Mouse (Mus musculus): ENCODE results near the gene Rbm4. TPM values are rescaled to one million over a fixed set of nuclear protein-coding genes. Genes with fewer than 3 reads are reported as not detected.
"Not testable (repeated sequence)": the region's sequence is repeated elsewhere in the genome, so short reads cannot be mapped to it uniquely, and the experiment has no call there.

Rbm4 gene
- total RNA-seq, 2 experiments from 2014 or later: 32.3 to 36.9 TPM

GRCm38 (mm10) chr19:4803283-4803682 is 9.6 kb upstream of the Rbm4 start:
- intact Hi-C loops (cut with DNase I; ENCODE audit: low total_unique reads): loop anchor here (5.0 kb wide), 1 partner anchor 36 kb away; no protein-coding TSS in a partner anchor
- no peak for DNase-seq

DNA sequence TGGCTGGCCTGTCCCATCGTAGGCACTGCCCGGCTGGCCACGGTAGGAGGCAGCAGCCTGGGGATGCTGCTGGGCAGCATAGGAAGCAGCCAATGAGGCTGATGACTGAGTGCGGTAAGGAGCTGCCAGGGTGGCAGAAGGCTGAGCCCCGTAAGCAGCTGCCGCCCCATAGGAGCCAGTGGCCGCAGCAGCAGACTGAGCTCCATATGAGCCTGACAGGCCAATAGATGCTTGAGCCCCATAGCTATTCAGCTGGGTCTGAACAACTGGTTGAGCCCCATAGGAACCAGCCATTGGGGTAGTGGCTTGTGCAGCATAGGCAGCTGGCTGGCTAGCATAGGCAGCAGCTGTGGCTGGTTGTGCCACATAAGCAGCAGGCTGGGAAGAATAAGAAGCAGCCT is 9.0 kb upstream of the Rbm4 start:
- DNase-seq: no peak
- intact Hi-C loops (cut with DNase I; ENCODE audit: low total_unique reads): loop anchor here (5.0 kb wide), 1 partner anchor 35 kb away; no protein-coding TSS in a partner anchor

DNA sequence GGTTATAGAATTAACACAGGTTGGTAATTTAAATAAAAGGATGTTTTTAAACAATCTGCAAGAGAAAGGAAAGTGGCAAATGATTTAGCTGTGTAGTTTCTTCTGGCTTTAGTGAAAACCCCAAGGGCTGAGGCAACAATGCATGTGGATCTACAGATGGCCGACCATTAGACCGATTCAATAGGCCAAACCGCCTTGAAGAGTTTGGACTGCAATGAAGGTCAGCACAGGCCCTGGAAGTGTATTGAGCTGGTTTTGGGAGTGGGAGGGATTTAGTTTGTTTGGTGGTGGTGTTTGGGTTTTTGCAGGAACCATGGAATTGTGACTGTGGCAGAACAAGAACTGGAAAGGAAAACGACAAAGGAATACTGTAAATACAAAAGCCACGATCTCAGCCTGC is 5.4 kb upstream of the Rbm4 start:
- intact Hi-C loops (cut with DNase I; ENCODE audit: low total_unique reads): no loop called here
- DNase-seq: no peak

DNA sequence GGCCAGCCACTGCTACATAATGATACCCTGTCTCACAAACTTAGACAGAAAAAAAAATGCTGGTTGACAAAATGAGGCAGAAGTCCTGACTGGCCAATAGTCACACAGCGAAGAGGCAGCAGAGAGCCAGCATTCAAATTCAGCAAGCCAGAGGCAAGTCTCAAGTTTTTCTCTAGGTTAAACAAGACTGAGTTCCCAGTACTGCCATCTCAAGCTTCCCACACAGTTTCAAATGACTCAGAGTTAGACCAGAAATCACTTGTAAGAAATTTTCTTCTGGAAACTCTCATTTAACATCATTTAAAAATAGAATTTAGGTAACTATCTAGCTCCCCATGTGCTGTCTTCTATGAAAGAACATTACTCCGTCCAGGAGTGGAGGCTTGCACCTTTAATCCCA is 4.1 kb upstream of the Rbm4 start:
- DNase-seq: no peak
- intact Hi-C loops (cut with DNase I; ENCODE audit: low total_unique reads): no loop called here

GRCm38 (mm10) chr19:4795929-4796328 is 2.2 kb upstream of the Rbm4 start:
- intact Hi-C loops (cut with DNase I; ENCODE audit: low total_unique reads): no loop called here
- no peak for DNase-seq

DNA sequence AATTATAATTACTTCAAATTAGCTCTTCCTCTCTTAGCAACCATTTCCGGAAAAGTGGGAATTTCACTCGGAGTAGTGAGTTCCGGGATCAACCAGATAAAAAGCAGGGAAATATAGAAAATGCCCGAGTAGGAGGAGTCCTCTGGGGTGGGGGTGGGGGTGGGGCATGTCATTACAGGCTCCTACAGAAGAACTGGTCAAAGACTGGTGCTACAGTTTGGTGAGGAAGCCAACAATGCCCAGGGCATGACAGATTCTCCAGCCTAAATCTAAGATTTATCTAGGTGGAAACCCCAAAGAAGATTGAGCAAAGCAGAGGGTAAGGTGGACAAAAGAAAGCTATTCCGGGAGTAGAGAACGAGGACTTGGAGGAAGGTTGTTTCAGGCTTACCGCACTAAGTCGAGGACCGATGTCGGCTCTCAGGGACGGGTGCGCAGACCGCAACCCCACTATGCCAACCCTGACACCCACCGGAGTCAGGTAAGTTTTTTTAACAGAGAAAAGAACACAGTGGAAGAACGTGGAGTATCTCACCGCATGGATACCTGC is 345 bp downstream of the Rbm4 start:
- intact Hi-C loops (cut with DNase I; ENCODE audit: low total_unique reads): no loop called here
- DNase-seq: no peak

- DNase-seq: no peak
- intact Hi-C loops (cut with DNase I; ENCODE audit: low total_unique reads): no loop called here
These were observed 7.4 kb downstream of the Rbm4 start for GRCm38 (mm10) chr19:4786313-4786712.

GRCm38 (mm10) chr19:4785206-4785605 is 8.5 kb downstream of the Rbm4 start:
- no peak for DNase-seq
- intact Hi-C loops (cut with DNase I; ENCODE audit: low total_unique reads): no loop called here

- no peak for DNase-seq
- intact Hi-C loops (cut with DNase I; ENCODE audit: low total_unique reads): no loop called here
These were observed 10.8 kb downstream of the Rbm4 start for GRCm38 (mm10) chr19:4782891-4783290.

DNA sequence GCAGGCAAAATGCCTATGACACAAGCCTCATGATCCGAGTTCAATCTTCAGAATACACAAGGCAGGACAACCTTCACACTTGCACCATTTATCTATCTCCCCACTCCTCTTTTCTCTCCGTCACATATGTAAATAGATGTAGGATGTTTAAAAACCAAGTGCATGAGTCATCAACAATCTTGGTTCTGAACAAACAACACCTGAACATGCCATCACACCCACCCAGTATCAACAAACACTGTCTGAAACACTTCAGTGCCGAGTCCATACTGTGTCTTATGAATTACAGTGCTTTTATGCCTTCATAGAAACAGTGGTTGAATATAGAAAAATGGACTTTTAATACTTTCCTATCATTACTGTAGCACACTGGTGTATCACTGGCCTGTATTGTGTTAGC is 20.9 kb downstream of the Rbm4 start:
- no peak for DNase-seq
- intact Hi-C loops (cut with DNase I; ENCODE audit: low total_unique reads): no loop called here

DNA sequence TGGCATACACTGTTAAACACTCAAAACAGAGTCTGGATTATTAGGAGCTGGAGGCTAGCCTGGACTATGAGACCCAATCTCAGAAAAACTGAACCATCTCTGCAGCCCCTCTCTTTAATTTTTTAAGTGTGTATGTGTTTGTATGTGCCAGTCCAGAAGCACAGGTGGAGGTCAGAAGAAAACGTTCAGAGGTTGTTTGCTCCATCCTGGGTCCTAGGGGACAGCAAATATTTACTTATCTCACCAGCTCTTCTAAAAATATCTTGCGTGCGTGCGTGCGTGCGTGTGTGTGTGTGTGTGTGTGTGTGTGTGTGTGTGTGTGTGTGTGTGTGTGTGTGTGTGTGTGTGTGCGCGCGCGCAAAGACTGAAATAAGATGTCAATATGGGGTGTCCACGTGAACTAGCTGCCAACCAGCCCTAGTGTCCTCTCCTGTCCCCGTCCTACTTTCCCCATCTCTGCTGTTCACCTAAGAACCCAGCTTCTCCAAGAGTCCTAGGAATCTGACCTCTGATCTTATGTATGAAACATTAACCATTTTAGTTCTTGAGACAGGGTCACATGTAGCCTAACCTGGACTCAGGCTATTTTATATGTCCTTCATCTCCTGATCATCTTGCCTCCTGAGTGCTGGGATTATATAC is 26.1 kb downstream of the Rbm4 start:
- intact Hi-C loops (cut with DNase I; ENCODE audit: low total_unique reads): loop anchor here (5.0 kb wide), 1 partner anchor 35 kb away; no protein-coding TSS in a partner anchor
- DNase-seq: no peak

GRCm38 (mm10) chr19:4762876-4763275 is 30.8 kb downstream of the Rbm4 start:
- DNase-seq: no peak
- intact Hi-C loops (cut with DNase I; ENCODE audit: low total_unique reads): no loop called here

- DNase-seq; intact Hi-C loops (cut with DNase I; ENCODE audit: low total_unique reads): not testable (repeated sequence)
These were observed 33.2 kb downstream of the Rbm4 start for GRCm38 (mm10) chr19:4760544-4760943.

DNA sequence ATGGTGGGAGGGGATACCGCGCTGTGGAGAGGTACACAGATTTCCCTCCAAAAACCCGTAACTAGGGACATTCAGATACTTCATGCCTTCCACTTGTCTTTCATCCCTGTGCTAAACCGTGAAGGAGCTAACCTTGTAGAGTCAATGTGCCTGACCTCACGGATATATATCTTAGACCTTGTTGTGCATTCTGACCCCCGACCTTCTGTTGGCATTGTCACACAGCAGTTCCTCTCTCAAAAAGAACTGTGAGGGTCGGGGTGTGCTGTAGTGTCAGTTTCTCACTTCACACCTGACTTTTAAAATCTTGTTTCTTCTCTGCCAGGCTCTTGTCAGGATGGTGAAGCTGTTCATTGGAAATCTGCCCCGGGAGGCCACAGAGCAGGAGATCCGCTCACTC is 36.8 kb downstream of the Rbm4 start:
- intact Hi-C loops (cut with DNase I; ENCODE audit: low total_unique reads): loop anchor here (10.0 kb wide), 1 partner anchor 228 kb away; no protein-coding TSS in a partner anchor
- DNase-seq: no peak

GRCm38 (mm10) chr19:4756193-4756911 is 37.3 kb downstream of the Rbm4 start, which contains the start of gene Rbm4b:
Gene Rbm4b, plus strand, starts transcription at chr19:4756497.
- intact Hi-C loops (cut with DNase I; ENCODE audit: low total_unique reads): loop anchor here (10.0 kb wide), 1 partner anchor 228 kb away; no protein-coding TSS in a partner anchor
- DNase-seq: peak; percentile 96

GRCm38 (mm10) chr19:4755565-4756192 is 38.0 kb downstream of the Rbm4 start:
- intact Hi-C loops (cut with DNase I; ENCODE audit: low total_unique reads): loop anchor here (2.0 to 10.0 kb wide), 3 partner anchors 57 to 229 kb away; no protein-coding TSS in a partner anchor
- DNase-seq: peak; percentile 90

- intact Hi-C loops (cut with DNase I; ENCODE audit: low total_unique reads): loop anchor here (10.0 kb wide), 1 partner anchor 235 kb away; no protein-coding TSS in a partner anchor
- no peak for DNase-seq
These were observed 43.7 kb downstream of the Rbm4 start for GRCm38 (mm10) chr19:4749975-4750374.

DNA sequence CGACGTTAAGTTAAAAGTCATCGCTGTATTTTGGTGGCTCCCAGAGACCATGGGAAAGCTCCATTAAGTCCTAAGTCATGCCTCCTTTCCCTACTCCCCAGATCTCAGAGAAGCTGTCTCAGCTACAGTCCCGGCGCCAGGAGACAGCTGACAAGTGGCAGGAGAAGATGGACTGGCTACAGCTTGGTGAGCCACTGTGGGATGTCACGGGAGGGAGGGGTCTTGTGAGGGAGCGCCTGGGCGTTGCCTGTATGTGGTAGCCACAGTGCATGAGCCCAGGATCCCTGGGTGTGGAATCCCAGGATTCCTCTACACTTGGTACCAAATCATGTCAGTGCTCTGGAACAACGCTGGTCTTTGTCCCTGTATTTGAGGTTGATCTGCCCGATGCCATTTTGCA is 45.2 kb downstream of the Rbm4 start:
- intact Hi-C loops (cut with DNase I; ENCODE audit: low total_unique reads): no loop called here

DNA sequence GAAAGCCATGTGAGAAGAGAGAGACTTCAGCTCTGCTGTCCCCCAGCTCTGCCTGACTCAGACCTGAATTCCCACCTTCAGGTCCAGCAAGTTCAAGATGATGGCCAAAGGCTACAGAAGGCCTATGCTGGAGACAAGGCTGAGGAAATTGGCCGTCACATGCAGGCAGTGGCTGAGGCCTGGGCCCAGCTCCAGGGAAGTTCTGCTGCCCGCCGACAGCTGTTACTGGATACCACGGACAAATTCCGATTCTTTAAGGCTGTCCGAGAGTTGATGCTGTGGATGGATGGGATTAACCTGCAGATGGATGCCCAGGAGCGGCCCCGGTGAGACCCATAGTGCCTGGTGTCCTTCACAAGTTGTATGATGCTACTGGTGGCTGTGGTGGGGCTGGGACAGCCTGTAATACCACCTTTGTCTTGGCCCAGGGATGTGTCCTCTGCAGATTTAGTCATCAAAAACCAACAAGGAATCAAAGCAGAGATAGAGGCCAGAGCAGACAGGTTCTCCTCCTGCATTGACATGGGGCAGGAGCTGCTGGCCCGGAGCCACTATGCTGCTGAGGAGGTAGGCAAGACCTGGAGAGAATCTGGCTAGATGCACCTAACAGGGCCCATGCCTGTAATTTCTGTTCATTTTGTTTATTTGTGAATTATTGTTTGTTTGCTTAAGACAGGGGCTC is 45.9 kb downstream of the Rbm4 start:
- DNase-seq: peak; percentile 28
- intact Hi-C loops (cut with DNase I; ENCODE audit: low total_unique reads): no loop called here

More for the DNA sequence above, 45.2 kb downstream of the Rbm4 start:
- no peak for DNase-seq
